Mouse (Mus musculus) spleen, adult 12 weeks (tissue): ENCODE measurements around the gene Dennd2d.

ENCODE experiments used
- DNase-seq: peaks from one replicate; pipeline ENCODE4 v3.0.0; 2022; ENCODE audit warnings: low spot score

Gene Dennd2d

DNA sequence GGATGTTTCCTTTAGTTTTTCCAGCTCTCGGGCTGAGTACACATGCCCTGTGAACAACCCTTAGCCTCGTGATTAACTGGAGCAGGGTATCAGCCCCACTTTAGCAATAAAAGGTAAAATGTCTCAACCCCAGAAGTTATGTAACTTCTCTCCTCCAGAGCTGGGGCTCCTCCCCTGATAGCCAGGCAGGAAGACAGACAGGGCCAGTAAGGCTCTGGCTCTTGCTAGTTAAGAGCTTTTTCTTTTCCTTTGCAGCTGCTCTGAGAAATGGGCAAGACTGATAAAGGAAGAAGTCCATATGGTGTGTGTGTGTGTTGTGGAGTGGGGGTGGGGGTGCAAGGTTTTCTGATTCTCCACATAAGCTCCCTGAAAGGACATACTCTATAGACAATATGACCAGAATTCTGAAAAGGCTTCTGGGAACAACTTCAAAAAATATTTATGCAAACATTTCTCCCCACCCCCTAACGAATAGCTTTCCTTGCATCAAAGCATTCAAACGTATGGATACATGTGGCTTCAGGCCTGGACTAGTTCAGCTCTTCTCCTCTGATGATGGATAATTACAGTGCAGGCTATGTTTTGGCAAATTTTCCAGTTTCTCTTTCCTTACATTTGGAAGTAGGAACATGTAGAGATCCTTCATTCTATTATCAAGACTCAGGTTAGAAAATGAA is 14.0 kb downstream of the Dennd2d start:
- no peak for DNase-seq

- no peak for DNase-seq
These were observed 14.8 kb downstream of the Dennd2d start for GRCm38 (mm10) chr3:106496996-106497395.

GRCm38 (mm10) chr3:106500510-106500909 is 18.3 kb downstream of the Dennd2d start:
- DNase-seq, result no peak

DNA sequence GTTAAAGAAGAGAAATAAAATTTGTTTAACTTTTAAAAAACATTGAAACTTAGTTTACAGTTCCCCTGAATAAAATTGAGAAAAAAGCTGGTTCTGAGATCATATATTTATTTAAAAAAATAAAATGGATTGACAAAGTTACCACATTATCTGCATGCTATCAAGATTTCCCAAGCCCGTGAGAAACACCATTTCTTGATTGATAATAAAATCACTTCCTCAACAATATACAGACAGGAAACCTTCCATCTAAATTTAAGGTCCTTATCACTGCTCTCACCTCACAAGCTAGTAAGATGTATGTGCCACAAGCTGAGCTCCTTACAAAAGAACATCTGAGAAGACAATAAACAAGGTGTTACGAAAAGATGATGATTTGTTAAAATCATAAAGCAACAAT is 20.7 kb downstream of the Dennd2d start:
- DNase-seq, result no peak

GRCm38 (mm10) chr3:106510669-106511068 is 28.5 kb downstream of the Dennd2d start:
- DNase-seq, result no peak

- DNase-seq, result no peak
These were observed 32.8 kb downstream of the Dennd2d start for GRCm38 (mm10) chr3:106515016-106515415.

GRCm38 (mm10) chr3:106522730-106523129 is 40.5 kb downstream of the Dennd2d start:
- DNase-seq, result no peak

GRCm38 (mm10) chr3:106526411-106526810 is 44.2 kb downstream of the Dennd2d start:
- no peak for DNase-seq

DNA sequence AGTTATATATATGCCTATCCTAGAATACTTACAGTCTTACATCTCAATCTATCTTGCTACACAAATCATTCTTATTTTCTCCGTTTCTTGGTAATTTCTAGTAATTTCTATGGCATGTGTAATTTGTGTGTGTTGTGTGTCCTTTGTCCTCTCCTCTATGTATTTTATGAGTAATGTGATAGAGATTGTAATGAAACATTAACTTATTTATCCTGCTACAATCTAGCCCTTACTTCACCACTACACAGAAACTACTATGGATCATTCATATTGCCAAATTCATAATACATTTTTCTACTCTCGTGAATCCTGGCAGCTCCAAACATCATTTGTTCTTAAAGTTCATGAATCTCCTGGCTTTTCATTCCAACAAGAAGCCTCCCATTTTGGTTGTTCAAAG is 45.8 kb downstream of the Dennd2d start:
- no peak for DNase-seq

DNA sequence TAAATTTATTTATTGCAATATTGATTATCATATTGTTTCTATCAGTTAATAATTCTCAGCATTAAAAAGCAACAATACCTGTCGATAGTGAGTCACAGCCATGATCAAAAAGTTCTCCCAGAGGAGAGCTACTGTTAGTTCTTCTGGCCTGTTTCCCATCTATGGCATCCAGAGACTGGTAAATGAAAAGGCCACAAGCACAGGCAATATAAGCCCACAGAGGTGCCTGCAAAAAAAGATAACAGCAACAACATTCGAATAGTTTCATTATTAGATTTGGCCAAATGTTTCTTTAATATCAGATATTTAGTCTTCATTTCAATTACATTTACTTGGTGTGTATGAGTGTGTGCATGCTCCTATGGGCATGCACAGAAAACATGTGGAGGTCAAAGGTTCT is 51.1 kb downstream of the Dennd2d start:
- DNase-seq, result no peak

GRCm38 (mm10) chr3:106544721-106545316 is 62.6 kb downstream of the Dennd2d start:
- no peak for DNase-seq

- DNase-seq, result peak; percentile 85
These were observed 65.1 kb downstream of the Dennd2d start, which contains the start of the genes Dram2 and Cept1 for GRCm38 (mm10) chr3:106547171-106547923. Gene Dram2 (plus strand): TSS chr3:106547798. Gene Cept1 (minus strand): TSS chr3:106547802.

- peak; percentile 19 for DNase-seq
These were observed 65.8 kb downstream of the Dennd2d start for GRCm38 (mm10) chr3:106547924-106548539.

- no peak for DNase-seq
These were observed 66.8 kb downstream of the Dennd2d start for GRCm38 (mm10) chr3:106548971-106549370.
